Mouse (Mus musculus) liver, adult 10 weeks (tissue): ENCODE data around the gene Zfp809. TPM values are rescaled to one million over a fixed set of nuclear protein-coding genes. Genes with fewer than 3 reads are reported as not detected.

Source experiments
- polyA plus RNA-seq: library from polyadenylated mRNA; stranded (reverse); fragments of 350-450 nt; fragmentation: Illumina TruSeq; extraction: RNeasy Lipid Tissue Mini Kit (QIAGEN cat#74804); gene quantifications from one replicate; pipeline ENCODE4 v1.2.3, GENCODE M21; 2014; ENCODE audit warnings: low read depth, low replicate concordance

The Zfp809 gene
- polyA plus RNA-seq, result 34.5 TPM

GRCm38 (mm10) chr9:22225581-22226388 is at the start of gene Zfp809:
TSS of gene Zfp809 (plus strand) at chr9:22225714.

GRCm38 (mm10) chr9:22188025-22188611 is 37.4 kb upstream of the Zfp809 start, which contains the start of gene Zfp872:
TSS of gene Zfp872 (plus strand) at chr9:22188090.

GRCm38 (mm10) chr9:22259184-22260091 is 33.9 kb downstream of the Zfp809 start, which contains the start of gene Zfp599:
TSS of gene Zfp599 (minus strand) at chr9:22259895.

Other genes starting within 250 kb of the Zfp809 start
- gene Rgl3, start 236.3 kb upstream of the Zfp809 start, polyA plus RNA-seq, result 3.0 TPM
- not detected for gene Ccdc151, start 223.1 kb upstream of the Zfp809 start, polyA plus RNA-seq
- gene Prkcsh, start 222.9 kb upstream of the Zfp809 start, polyA plus RNA-seq, result 9.6 TPM
- gene Elavl3, start 173.7 kb upstream of the Zfp809 start, polyA plus RNA-seq, result not detected
- not detected for gene Gm49318, start 154.5 kb upstream of the Zfp809 start, polyA plus RNA-seq
- 0.16 TPM for gene Zfp653, start 154.3 kb upstream of the Zfp809 start, polyA plus RNA-seq
- 8.2 TPM for gene Ecsit, start 140.3 kb upstream of the Zfp809 start, polyA plus RNA-seq
- gene Cnn1, start 126.5 kb upstream of the Zfp809 start, polyA plus RNA-seq, result 0.50 TPM
- gene Elof1, start 108.5 kb upstream of the Zfp809 start, polyA plus RNA-seq, result 9.1 TPM
- gene Acp5, start 90.0 kb upstream of the Zfp809 start, polyA plus RNA-seq, result 14.5 TPM
- gene Pigyl, start 68.9 kb upstream of the Zfp809 start, polyA plus RNA-seq, result 5.8 TPM
- 0.21 TPM for gene Zfp872, start 37.6 kb upstream of the Zfp809 start, polyA plus RNA-seq
- 0.29 TPM for gene Zfp599, start 34.2 kb downstream of the Zfp809 start, polyA plus RNA-seq
- gene Zfp810, start 81.9 kb downstream of the Zfp809 start, polyA plus RNA-seq, result 9.0 TPM
- gene Anln, start 163.5 kb downstream of the Zfp809 start, polyA plus RNA-seq, result 0.77 TPM
- gene 9530077C05Rik, start 185.8 kb downstream of the Zfp809 start, polyA plus RNA-seq, result not detected
- not detected for gene Gm17545, start 228.6 kb downstream of the Zfp809 start, polyA plus RNA-seq
- gene Rp9, start 244.0 kb downstream of the Zfp809 start, polyA plus RNA-seq, result 32.2 TPM